Mouse (Mus musculus) embryo, embryonic 9.5 days (tissue): Measurements from ENCODE around the gene Wscd2.

ENCODE experiments used
- DNase-seq: peaks from one replicate; pipeline ENCODE4 v3.0.0-alpha.2; 2017; ENCODE audit errors: extremely low spot score

Wscd2 gene

GRCm38 (mm10) chr5:113539438-113539837, 49.3 kb downstream of the Wscd2 start:
- no peak for DNase-seq

DNA sequence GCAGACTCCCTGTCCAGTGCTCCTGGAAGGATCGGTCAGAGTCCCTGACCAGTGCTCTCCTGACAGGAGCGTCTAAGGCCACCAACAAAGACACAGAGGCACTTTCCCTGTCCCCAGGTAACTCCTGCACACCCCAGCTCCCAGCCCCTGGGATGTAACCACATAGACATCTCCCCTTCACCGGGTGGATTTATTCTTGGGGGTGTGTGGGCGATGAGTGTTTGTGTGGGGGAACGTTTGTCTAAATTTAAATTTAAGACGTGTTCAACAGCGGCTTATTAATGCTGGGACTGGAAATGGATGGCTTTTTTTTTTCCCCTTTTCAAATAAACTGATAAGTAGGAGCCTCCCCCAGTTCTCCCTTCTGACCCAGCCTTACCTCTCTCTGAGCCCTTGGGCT, 49.7 kb downstream of the Wscd2 start:
- no peak for DNase-seq

GRCm38 (mm10) chr5:113541196-113541595, 51.1 kb downstream of the Wscd2 start:
- DNase-seq = no peak

GRCm38 (mm10) chr5:113542885-113543476, 52.8 kb downstream of the Wscd2 start:
- DNase-seq = no peak

DNA sequence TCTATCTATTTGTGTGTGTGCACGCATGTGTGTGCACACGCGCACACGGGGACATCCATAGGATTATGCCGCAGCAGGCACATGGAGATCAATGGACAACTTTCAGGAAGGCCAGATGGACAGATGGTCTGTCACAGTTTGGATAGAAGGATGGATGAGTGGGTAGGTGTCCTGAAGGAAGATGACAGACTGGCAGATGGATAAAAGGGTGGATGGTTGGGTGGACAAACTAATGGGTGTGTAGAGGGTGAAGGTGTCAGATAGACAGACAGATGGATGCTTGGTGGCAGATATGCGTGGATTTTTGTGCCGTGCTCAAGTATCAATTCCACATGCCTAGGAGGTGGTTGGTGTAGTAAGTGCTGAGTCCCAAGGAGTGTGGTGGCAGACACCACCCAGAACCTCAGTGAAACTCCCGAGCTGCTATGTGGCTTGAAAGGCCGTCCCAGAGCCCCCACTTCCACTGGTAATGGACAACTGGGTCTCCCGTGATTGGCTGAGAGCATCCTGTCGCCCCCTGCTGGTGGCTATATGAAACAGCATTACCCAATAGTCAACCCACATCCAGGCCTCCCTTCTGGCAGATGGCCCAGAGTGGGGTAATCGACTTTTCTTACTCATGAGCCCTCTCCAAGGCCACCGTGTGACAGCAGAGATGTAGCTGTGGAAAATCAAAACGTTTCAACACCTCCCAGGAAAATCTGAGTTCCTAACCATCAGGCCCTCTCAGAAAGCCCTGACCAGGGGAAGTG, 58.0 kb downstream of the Wscd2 start:
- peak; percentile 28 for DNase-seq

DNA sequence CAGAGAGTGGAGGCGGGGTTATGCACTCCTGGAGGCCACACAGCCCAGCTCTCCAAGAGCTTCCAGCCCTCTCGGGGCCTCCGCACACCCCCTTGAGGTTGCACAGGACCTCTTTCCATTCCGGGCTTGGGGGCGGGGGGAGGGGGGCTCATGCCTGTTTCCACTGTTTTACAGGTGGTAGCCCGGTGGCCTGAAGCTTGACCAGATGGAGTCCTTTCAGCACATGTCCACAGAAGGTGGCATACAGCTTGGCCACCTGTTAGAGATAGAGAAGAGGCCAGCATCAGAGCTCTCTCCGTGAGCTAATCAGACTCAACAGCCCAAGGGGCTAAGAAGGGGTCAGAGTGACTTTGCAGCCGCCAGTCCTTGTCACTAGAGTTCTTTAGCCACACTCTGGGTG, 60.1 kb downstream of the Wscd2 start:
- DNase-seq = no peak

- no peak for DNase-seq
Measured at GRCm38 (mm10) chr5:113550759-113551158, 60.6 kb downstream of the Wscd2 start.

GRCm38 (mm10) chr5:113553402-113553897, 63.3 kb downstream of the Wscd2 start:
- DNase-seq = peak; percentile 66

GRCm38 (mm10) chr5:113554095-113554494, 64.0 kb downstream of the Wscd2 start:
- no peak for DNase-seq

DNA sequence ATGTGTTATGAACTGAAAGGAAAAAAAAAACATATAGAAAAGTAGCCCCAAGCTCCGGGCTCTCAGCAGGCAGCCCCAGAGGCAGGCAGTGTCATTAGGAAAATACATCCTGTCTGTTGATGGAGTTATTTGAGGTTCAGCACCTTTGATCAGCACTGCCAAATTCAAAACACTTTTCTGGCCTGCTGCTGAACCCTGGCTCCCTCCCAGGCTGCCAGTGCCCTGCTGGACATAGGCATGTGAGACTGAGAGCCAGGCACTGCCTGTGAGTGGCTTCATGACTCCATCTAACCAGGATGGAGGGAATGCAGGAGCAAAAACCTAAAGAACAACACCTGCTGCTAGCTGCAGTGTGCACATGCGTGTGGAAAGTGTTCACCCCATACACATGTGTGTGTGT, 64.4 kb downstream of the Wscd2 start:
- DNase-seq = no peak

GRCm38 (mm10) chr5:113555684-113556083, 65.6 kb downstream of the Wscd2 start:
- DNase-seq = no peak

DNA sequence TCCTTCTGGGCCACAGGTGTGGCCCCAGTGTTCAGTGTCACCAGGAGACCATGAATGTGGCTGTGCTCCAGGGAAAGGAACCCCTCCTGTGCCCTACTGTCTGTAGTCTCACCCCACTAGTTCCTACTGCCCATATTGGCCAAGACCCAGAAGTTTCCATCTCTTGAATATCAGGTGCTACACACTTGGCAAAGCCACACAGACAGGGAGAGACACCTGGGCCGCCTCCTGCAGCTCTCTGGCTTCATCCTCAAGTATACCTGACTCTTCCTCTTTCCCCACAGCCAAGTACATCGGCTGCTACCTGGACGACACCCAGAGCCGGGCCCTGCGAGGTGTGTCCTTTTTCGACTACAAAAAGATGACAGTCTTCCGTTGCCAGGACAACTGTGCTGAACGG, 67.9 kb downstream of the Wscd2 start:
- no peak for DNase-seq

- DNase-seq = no peak
Measured at GRCm38 (mm10) chr5:113559627-113560026, 69.5 kb downstream of the Wscd2 start.

- peak; percentile 45 for DNase-seq
Measured at GRCm38 (mm10) chr5:113564463-113564862, 74.3 kb downstream of the Wscd2 start.

- DNase-seq = no peak
Measured at GRCm38 (mm10) chr5:113565101-113565854, 75.1 kb downstream of the Wscd2 start.

GRCm38 (mm10) chr5:113565858-113566257, 75.7 kb downstream of the Wscd2 start:
- DNase-seq = no peak

DNA sequence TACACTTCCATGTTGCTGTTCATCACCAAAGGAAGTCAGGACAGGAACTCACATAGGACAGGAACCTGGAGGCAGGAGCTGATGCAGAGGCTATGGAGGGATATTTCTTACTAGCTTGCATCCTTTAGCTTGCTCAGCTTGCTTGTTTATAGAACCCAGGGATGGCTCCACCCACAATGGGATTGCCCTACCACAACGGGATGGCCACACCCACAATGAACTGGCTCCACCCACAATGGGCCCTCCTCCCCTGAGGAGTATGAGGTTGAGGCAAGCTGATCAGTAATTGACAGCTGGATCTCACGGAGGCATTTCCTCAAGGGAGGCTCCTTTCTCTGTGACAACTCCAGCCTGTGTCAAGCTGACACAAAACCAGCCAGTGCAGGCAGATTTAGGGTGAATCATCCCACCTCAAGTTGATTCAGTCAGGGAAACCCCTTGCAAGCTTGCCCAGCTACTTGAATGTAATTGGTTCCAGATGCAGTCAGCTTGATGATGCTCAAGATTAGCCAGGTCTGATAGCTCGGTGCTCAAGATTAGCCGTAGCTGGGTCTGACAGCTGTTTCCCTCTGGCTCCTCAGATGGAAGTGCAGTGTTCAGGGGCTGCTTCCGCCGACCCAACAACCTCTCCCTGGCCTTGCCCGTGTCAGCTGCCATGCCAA, 80.1 kb downstream of the Wscd2 start:
- no peak for DNase-seq

- no peak for DNase-seq
Measured at GRCm38 (mm10) chr5:113577555-113577954, 87.4 kb downstream of the Wscd2 start.

GRCm38 (mm10) chr5:113578428-113578827, 88.3 kb downstream of the Wscd2 start:
- no peak for DNase-seq

GRCm38 (mm10) chr5:113579128-113579527, 89.0 kb downstream of the Wscd2 start:
- DNase-seq = no peak

GRCm38 (mm10) chr5:113580248-113580647, 90.1 kb downstream of the Wscd2 start:
- DNase-seq = peak; percentile 27

DNA sequence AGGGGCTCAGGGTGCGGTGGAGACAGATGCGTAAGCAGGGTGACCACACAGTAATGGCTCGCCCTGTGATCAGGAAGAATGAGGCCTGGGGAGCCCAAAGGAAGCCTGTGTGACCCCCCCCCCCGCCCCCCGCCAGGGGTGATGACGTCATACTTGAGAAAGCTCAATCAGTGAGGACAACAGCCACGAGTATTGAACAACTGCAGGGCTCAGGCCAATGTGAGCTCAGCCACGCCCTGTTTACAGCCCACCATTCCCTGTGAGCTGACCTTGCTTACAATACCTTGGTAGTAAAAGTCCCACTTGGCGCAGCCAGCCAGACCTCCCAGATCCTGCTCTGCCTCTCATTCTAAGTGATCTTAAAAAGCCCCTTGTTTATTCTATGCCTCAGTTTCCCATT, 90.7 kb downstream of the Wscd2 start:
- no peak for DNase-seq
